Mouse (Mus musculus): Measurements from ENCODE around the gene Gm45140. TPM values are rescaled to one million over a fixed set of nuclear protein-coding genes. Genes with fewer than 3 reads are reported as not detected.
"Not testable (repeated sequence)": the region's sequence is repeated elsewhere in the genome, so short reads cannot be mapped to it uniquely, and the experiment has no call there.

Gm45140 gene
- polyA plus RNA-seq, 1 experiment from 2014 or later: 2.8 TPM

DNA sequence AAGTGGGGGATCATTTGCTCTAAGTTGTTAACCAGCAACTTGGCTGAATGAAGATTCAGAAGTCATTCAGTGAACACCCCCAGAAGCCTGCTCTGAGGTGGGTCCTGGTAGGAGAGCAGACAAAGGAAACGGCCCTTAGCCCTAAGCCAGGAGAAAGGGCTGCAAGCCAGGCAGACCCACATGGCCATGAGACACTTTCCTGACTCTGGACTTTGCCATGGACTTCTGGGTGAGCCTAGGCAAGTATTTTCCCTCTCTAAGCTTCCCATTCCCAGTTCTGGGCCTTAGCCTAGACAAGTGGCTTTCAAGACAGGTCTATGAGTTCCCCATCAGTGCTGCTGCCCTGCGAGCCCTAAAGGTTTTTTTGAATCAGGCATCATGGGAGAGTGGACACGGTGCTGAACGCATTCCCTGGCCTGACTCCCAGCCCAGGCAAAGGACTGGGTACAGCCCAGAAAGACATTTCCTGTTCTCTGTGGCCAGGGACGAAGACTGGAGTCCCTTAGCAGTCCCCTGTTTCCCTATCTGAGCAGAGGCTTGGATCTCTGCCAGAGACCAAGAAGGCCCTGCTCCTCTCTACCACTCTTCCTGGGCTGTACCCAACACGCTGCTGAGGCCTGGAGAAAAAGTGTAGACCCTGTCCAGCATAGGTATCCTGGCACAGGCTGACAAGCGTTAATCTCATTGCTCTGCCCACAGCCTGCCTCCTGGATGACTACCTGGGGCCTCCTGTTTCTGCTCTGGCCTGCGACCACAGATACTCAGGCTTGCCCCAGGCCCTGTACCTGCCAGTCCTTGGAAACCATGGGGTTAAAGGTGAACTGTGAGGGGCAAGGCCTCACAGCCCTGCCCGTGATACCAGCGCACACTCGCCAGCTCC, 57.1 kb downstream of the Gm45140 start:
- Histone ChIP-seq H3K4me3 (no peak overlapping the region), H3K4me1 (replicated peaks) (no peaks in the 10 kb centered on the region), H3K27me3 (no peaks in the 10 kb centered on the region), H3K36me3 (no peaks in the 10 kb centered on the region), H3K9me3 (no peaks in the 10 kb centered on the region), H3K9ac (no peak overlapping the region), H3K27ac (no peak overlapping the region), H3K4me2 (no peak overlapping the region)
- 82% methylated on average over 11 of the region's 11 CpGs for WGBS
- ATAC-seq (ENCODE audit: low FRiP score): no peak

- H3K9ac ChIP-seq: no peak within 1 kb of the TSS
- no peak within 1 kb of the TSS for H3K4me3 ChIP-seq
- H3K27ac ChIP-seq: no peak within 1 kb of the TSS
- H3K4me2 ChIP-seq: no peak within 1 kb of the TSS
- H3K9me3 ChIP-seq: no peaks in the 10 kb centered on the region
- no peaks in the 10 kb centered on the region for H3K4me1 ChIP-seq (replicated peaks)
- H3K36me3 ChIP-seq: no peaks in the 10 kb centered on the region
- no peaks in the 10 kb centered on the region for H3K27me3 ChIP-seq
- WGBS: 89% methylated on average over 2 of the region's 2 CpGs
- ATAC-seq (ENCODE audit: low FRiP score): no peak
Measured at GRCm38 (mm10) chr6:87777842-87778241, 57.8 kb downstream of the Gm45140 start, which contains the start of gene Gp9. Gp9 (plus strand) TSS chr6:87778072.

DNA sequence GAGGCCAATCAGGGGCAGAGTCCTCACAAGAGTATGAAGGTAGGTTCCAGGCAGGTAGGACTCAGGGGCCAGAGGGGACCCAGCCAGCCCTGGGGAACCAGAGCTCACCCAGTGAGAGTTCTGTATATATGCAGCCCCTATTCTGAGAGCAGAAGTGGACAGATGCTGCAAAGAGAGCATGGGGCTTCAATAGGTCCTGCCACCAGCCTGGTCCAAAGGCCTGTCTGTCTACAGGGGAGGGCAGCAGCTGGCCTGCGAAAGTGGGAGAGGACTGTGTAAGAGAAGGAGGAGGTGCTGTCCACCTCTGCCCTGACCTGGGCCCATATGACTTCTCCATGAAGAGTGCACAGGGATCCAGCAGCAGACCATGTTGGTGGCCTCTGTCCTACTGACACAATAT, 58.9 kb downstream of the Gm45140 start:
- no peaks in the 10 kb centered on the region for H3K36me3 ChIP-seq
- H3K27me3 ChIP-seq: no peaks in the 10 kb centered on the region
- no peak overlapping the region for H3K27ac ChIP-seq
- no peaks in the 10 kb centered on the region for H3K9me3 ChIP-seq
- ATAC-seq (ENCODE audit: low FRiP score): no peak
- H3K4me2 ChIP-seq: no peak overlapping the region
- H3K4me1 ChIP-seq (replicated peaks): no peaks in the 10 kb centered on the region
- no peak overlapping the region for H3K4me3 ChIP-seq
- no peak overlapping the region for H3K9ac ChIP-seq
- WGBS: 100% methylated on average over 1 of the region's 1 CpGs

GRCm38 (mm10) chr6:87775588-87776245, 59.9 kb downstream of the Gm45140 start:
- 79% methylated on average over 3 of the region's 3 CpGs for WGBS
- Histone ChIP-seq H3K27ac (no peak overlapping the region), H3K4me3 (no peak overlapping the region), H3K9me3 (no peaks in the 10 kb centered on the region), H3K4me1 (replicated peaks) (no peaks in the 10 kb centered on the region), H3K27me3 (no peaks in the 10 kb centered on the region), H3K36me3 (no peaks in the 10 kb centered on the region), H3K4me2 (no peak overlapping the region), H3K9ac (no peak overlapping the region)
- ATAC-seq (ENCODE audit: low FRiP score): no peak

DNA sequence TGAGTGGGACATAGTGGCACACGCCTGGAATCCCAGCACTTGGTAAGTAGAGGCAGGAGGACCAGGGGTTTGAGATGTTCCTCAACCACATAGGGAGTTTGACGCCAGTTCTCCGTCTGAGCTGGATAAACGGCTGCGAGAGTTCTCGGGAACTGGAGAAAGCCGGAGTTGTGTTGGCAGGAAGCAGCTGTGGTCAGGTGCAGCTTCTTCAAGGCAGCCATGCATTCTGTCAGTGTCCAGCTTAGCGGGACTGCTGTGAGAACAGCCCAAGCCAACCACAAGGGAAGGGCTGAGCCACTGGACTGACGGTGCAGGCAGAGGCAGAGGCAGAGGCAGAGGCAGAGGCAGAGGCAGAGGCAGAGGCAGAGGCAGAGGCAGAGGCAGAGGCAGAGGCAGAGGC, 60.7 kb downstream of the Gm45140 start:
- H3K27ac ChIP-seq: no peak overlapping the region
- 89% methylated on average over 9 of the region's 9 CpGs for WGBS
- H3K4me2 ChIP-seq: no peak overlapping the region
- no peak overlapping the region for H3K4me3 ChIP-seq
- no peaks in the 10 kb centered on the region for H3K36me3 ChIP-seq
- no peaks in the 10 kb centered on the region for H3K4me1 ChIP-seq (replicated peaks)
- no peaks in the 10 kb centered on the region for H3K27me3 ChIP-seq
- ATAC-seq (ENCODE audit: low FRiP score): no peak
- no peaks in the 10 kb centered on the region for H3K9me3 ChIP-seq
- no peak overlapping the region for H3K9ac ChIP-seq

- 44% methylated on average over 1 of the region's 1 CpGs for WGBS
- Histone ChIP-seq H3K36me3 (no peaks in the 10 kb centered on the region), H3K4me3 (no peak overlapping the region), H3K9me3 (no peaks in the 10 kb centered on the region), H3K9ac (no peak overlapping the region), H3K27ac (no peak overlapping the region), H3K4me1 (replicated peaks) (no peaks in the 10 kb centered on the region), H3K27me3 (no peaks in the 10 kb centered on the region), H3K4me2 (no peak overlapping the region)
- ATAC-seq (ENCODE audit: low FRiP score): no peak
Measured at GRCm38 (mm10) chr6:87774466-87774865, 61.1 kb downstream of the Gm45140 start.

GRCm38 (mm10) chr6:87770626-87771025, 65.0 kb downstream of the Gm45140 start:
- no peak for ATAC-seq (ENCODE audit: low FRiP score)
- no peaks in the 10 kb centered on the region; the same call in 1 of the 2 replicates for H3K9me3 ChIP-seq
- no peaks in the 10 kb centered on the region for H3K36me3 ChIP-seq
- H3K4me3 ChIP-seq: no peak overlapping the region
- H3K27me3 ChIP-seq: no peaks in the 10 kb centered on the region
- H3K27ac ChIP-seq: no peak overlapping the region
- H3K4me1 ChIP-seq (replicated peaks): no peaks in the 10 kb centered on the region
- WGBS: 56% methylated on average over 8 of the region's 8 CpGs
- H3K9ac ChIP-seq: no peak overlapping the region
- H3K4me2 ChIP-seq: no peak overlapping the region

- not testable (repeated sequence) for H3K9ac ChIP-seq; H3K4me3 ChIP-seq; H3K4me2 ChIP-seq; ATAC-seq (ENCODE audit: low FRiP score); H3K4me1 ChIP-seq (replicated peaks); H3K27ac ChIP-seq; H3K9me3 ChIP-seq; H3K27me3 ChIP-seq; H3K36me3 ChIP-seq
- 96% methylated on average over 2 of the region's 2 CpGs for WGBS
Measured at GRCm38 (mm10) chr6:87764296-87764695, 71.3 kb downstream of the Gm45140 start.

- Histone ChIP-seq H3K36me3 (no peaks in the 10 kb centered on the region), H3K4me2 (no peak overlapping the region), H3K27me3 (no peaks in the 10 kb centered on the region), H3K27ac (no peak overlapping the region), H3K4me3 (no peak overlapping the region), H3K9ac (no peak overlapping the region), H3K9me3 (no peaks in the 10 kb centered on the region; the same call in 1 of the 2 replicates), H3K4me1 (replicated peaks) (no peaks in the 10 kb centered on the region)
- WGBS: 67% methylated on average over 4 of the region's 4 CpGs
- no peak for ATAC-seq (ENCODE audit: low FRiP score)
Measured at GRCm38 (mm10) chr6:87763376-87764280, 72.0 kb downstream of the Gm45140 start.

DNA sequence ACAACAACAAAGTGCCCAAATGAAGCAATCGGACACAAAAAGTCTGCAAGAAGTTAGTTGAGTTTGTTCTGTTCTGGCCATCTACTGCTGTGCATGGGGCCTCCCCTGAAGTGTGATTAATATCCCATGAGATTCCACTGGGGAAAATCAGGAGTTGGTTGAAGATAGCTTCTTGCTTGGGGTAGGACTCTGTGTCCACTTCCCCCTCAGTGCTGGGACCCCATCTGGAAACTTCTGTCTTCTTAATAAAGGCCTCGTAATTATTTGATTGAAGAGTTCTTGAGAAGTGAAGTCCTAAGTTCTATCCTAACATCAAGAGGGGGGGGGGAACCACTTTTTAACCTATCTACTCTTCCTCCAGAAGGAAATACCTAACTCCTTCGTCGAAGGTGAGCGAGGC, 73.4 kb downstream of the Gm45140 start:
- no peak overlapping the region for H3K9ac ChIP-seq
- no peaks in the 10 kb centered on the region for H3K9me3 ChIP-seq
- ATAC-seq (ENCODE audit: low FRiP score): no peak
- WGBS: 90% methylated on average over 5 of the region's 5 CpGs
- H3K27me3 ChIP-seq: no peaks in the 10 kb centered on the region
- H3K27ac ChIP-seq: no peak overlapping the region
- no peak overlapping the region for H3K4me3 ChIP-seq
- no peak overlapping the region for H3K4me2 ChIP-seq
- no peaks in the 10 kb centered on the region for H3K4me1 ChIP-seq (replicated peaks)
- peaks cover 8% of the 10 kb centered on the region for H3K36me3 ChIP-seq

DNA sequence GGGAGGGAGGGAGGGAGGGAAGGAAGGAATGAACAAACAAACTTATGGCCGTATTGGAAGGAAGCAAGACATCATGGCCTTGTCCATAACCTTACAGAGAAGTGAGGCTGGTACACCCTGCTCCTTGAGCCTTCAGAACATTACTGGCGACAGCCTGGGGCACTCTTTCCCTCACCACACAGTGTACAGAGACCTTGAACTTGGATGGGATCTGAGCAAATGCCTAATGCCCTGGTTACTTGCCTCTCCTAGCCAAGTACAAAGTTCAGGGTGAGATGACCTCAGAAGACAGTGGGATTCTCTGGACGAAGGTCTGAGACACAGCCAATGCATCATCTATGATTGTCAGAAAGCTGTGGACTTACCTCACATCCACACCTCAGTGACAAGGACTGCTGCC, 75.7 kb downstream of the Gm45140 start:
- Histone ChIP-seq H3K9me3 (no peaks in the 10 kb centered on the region), H3K27me3 (no peaks in the 10 kb centered on the region), H3K4me3 (no peak overlapping the region), H3K4me2 (no peak overlapping the region), H3K27ac (no peak overlapping the region), H3K9ac (no peak overlapping the region), H3K36me3 (peaks cover 24% of the 10 kb centered on the region), H3K4me1 (replicated peaks) (no peaks in the 10 kb centered on the region)
- WGBS: 79% methylated on average over 3 of the region's 3 CpGs
- no peak for ATAC-seq (ENCODE audit: low FRiP score)

DNA sequence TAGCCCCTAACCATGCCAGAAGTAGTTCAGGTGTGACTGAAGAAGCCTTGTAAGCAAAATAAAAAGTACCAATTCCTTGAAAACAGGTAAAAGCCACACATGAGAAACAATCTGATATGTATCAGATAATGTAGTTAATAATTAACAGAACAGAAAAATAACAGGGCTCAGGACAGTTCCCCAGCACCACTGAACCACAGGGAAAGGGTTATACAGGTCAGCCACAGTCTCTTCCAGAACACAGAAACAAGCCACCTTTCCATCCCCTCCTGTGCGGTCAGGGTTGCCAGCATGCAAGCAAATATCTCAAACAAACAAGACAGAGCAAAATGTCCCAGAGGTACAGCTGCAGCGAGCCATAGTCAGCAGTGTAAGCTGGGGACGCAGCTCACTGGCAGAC, 76.2 kb downstream of the Gm45140 start:
- Histone ChIP-seq H3K4me1 (replicated peaks) (no peaks in the 10 kb centered on the region), H3K4me2 (no peak overlapping the region)

More for the DNA sequence above, 76.2 kb downstream of the Gm45140 start:
- ATAC-seq (ENCODE audit: low FRiP score): no peak
- no peaks in the 10 kb centered on the region for H3K9me3 ChIP-seq
- WGBS: 78% methylated on average over 3 of the region's 3 CpGs
- no peak overlapping the region for H3K9ac ChIP-seq
- H3K27me3 ChIP-seq: no peaks in the 10 kb centered on the region
- no peak overlapping the region for H3K4me3 ChIP-seq
- peaks cover 28% of the 10 kb centered on the region for H3K36me3 ChIP-seq
- no peak overlapping the region for H3K27ac ChIP-seq

All from hindbrain, embryonic 13.5 days (tissue).